26 mouse cellular contexts compared by ENCODE assay signal in the genomic region with DNA sequence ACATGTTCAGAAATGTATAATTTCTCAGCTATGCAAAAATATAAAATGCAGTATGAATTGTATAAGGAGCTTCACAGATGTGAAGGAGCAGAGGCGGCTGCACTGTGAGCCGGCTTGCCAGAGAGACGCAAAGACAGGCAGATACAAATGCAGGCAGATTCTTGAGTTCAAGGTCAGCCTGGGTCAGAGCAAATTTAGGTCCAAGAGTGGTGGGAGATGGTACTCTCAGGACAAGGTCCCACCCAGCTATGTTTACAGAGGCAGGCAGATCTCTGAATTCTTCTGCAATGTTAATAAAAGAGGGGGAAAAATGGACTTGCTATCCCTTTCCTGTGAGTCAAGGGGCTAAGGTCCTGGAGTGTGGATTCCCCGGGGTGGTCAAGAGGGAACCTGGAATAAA. TPM values are rescaled to one million over a fixed set of nuclear protein-coding genes. Genes with fewer than 3 reads are reported as not detected.
A peak's percentile ranks its signal among the peaks of the same experiment; 100 is the strongest.
DNase-seq lines count a peak whose midpoint lies in the region; ATAC-seq and TF ChIP-seq lines count a peak whose summit lies in the region.
"Had no signal": no experiment of that assay in that cellular context is flagged by ENCODE, and none has a peak within 500 bp of the region (broad histone marks: within the 10 kb centered on the region; RNA-seq: fewer than 3 reads in every experiment).

No protein-coding gene starts in this region.

- no peaks in the 10 kb centered on the region for H3K27me3 ChIP-seq in stomach, embryonic 15.5 days (replicated peaks)
- H3K27me3 ChIP-seq in stomach, postnatal 0 days (ENCODE audit: control insufficient read depth, insufficient read depth, low read length), result no peaks in the 10 kb centered on the region
- H3K27me3 ChIP-seq in kidney, embryonic 14.5 days (ENCODE audit: control insufficient read depth, insufficient read depth, low read length), result no peaks in the 10 kb centered on the region
- H3K27me3 ChIP-seq: embryonic facial prominence, embryonic 13.5 days; embryonic facial prominence, embryonic 15.5 days; forebrain, embryonic 12.5 days had no signal

- ATAC-seq in stomach, embryonic 15.5 days (ENCODE audit: insufficient read depth, low FRiP score, low read depth), result no peak
- no peak for ATAC-seq in stomach, postnatal 0 days (ENCODE audit: low FRiP score, low TSS enrichment)
- no peak for ATAC-seq in kidney, embryonic 14.5 days (ENCODE audit: low FRiP score, low TSS enrichment)
- ATAC-seq: activated CD4-positive, CD25-positive, alpha-beta regulatory T cell, adult 4 months; CD4-positive, CD25-positive, alpha-beta regulatory T cell, adult 4 months; forebrain, embryonic 14.5 days; forebrain, embryonic 16.5 days had no signal

- TF ChIP-seq EP300 in stomach, postnatal 0 days (optimal IDR thresholded peaks at IDR 0.05), result no peak

- DNase-seq in layer of hippocampus, adult 2 months (ENCODE audit: low spot score in 2 of 2), result no peak
- no peak for DNase-seq in layer of hippocampus, adult 9-10 months (ENCODE audit: low spot score)
- no peak for DNase-seq in stomach, postnatal 0 days (ENCODE audit: low spot score)
- DNase-seq: adrenal gland, adult 8-10 months; adrenal gland, postnatal 14 days; adrenal gland, postnatal 36 days; B cell, adult 2 months; cerebellum, adult 11 months; cerebellum, adult 18-20 months; cerebellum, adult 8-10 months; cerebellum, adult 9-11 months; cerebellum, postnatal 14 days; cerebellum, postnatal 36 days; embryo, embryonic 11 days had no signal

- H3K36me3 ChIP-seq in stomach, embryonic 15.5 days, result no peaks in the 10 kb centered on the region
- H3K36me3 ChIP-seq in stomach, postnatal 0 days (ENCODE audit: control insufficient read depth, insufficient read depth, low read length), result no peaks in the 10 kb centered on the region
- H3K36me3 ChIP-seq in kidney, embryonic 14.5 days (ENCODE audit: control insufficient read depth, insufficient read depth, low read length), result no peaks in the 10 kb centered on the region
- H3K36me3 ChIP-seq: embryonic facial prominence, embryonic 13.5 days; embryonic facial prominence, embryonic 15.5 days; forebrain, embryonic 10.5 days; forebrain, embryonic 12.5 days had no signal

- WGBS in stomach, embryonic 15.5 days, result 61% methylated on average over 4 of the region's 4 CpGs
- WGBS in stomach, postnatal 0 days, result 56% methylated on average over 4 of the region's 4 CpGs
- 84% methylated on average over 4 of the region's 4 CpGs for WGBS in kidney, embryonic 14.5 days

- no peak overlapping the region for H3K4me3 ChIP-seq in layer of hippocampus, adult 2 months
- H3K4me3 ChIP-seq in stomach, embryonic 15.5 days (replicated peaks), result no peak overlapping the region
- H3K4me3 ChIP-seq in stomach, postnatal 0 days (ENCODE audit: low read depth, low read length), result no peak overlapping the region
- no peak overlapping the region for H3K4me3 ChIP-seq in kidney, embryonic 14.5 days (ENCODE audit: low read length)
- H3K4me3 ChIP-seq: embryonic facial prominence, embryonic 13.5 days; embryonic facial prominence, embryonic 15.5 days; erythroblast, embryonic 14.5 days; forebrain, embryonic 10.5 days; forebrain, embryonic 12.5 days had no signal

- H3K4me1 ChIP-seq in stomach, embryonic 15.5 days, result peaks cover 35% of the 10 kb centered on the region
- H3K4me1 ChIP-seq in stomach, postnatal 0 days (replicated peaks; ENCODE audit: control insufficient read depth, insufficient read depth), result peaks cover 7% of the 10 kb centered on the region; the same call in 1 of the 2 replicates
- H3K4me1 ChIP-seq in kidney, embryonic 14.5 days (ENCODE audit: control insufficient read depth, insufficient read depth, low read length), result peaks cover 7% of the 10 kb centered on the region; the same call in 1 of the 2 replicates

- no peak overlapping the region for H3K4me2 ChIP-seq in stomach, embryonic 15.5 days
- H3K4me2 ChIP-seq in stomach, postnatal 0 days (replicated peaks; ENCODE audit: low read depth), result no peak overlapping the region
- no peak overlapping the region for H3K4me2 ChIP-seq in kidney, embryonic 14.5 days (replicated peaks; ENCODE audit: low read depth, low read length)
- H3K4me2 ChIP-seq: embryonic facial prominence, embryonic 13.5 days; embryonic facial prominence, embryonic 15.5 days; forebrain, embryonic 12.5 days had no signal

- no peaks in the 10 kb centered on the region for H3K9me3 ChIP-seq in stomach, embryonic 15.5 days
- no peaks in the 10 kb centered on the region for H3K9me3 ChIP-seq in stomach, postnatal 0 days (ENCODE audit: control insufficient read depth, low read length)
- no peaks in the 10 kb centered on the region for H3K9me3 ChIP-seq in kidney, embryonic 14.5 days (ENCODE audit: control insufficient read depth, low read length)
- H3K9me3 ChIP-seq: embryonic facial prominence, embryonic 13.5 days; embryonic facial prominence, embryonic 15.5 days; forebrain, embryonic 10.5 days; forebrain, embryonic 12.5 days had no signal

- H3K27ac ChIP-seq in layer of hippocampus, adult 2 months, result peak overlapping the region; percentile 53; the same call in 1 of the 2 replicates
- H3K27ac ChIP-seq in stomach, embryonic 15.5 days, result 0 out of 2 replicates have a peak overlapping the region, but pooled peaks have one; percentile 0
- H3K27ac ChIP-seq in stomach, postnatal 0 days (replicated peaks), result no peak overlapping the region
- H3K27ac ChIP-seq in kidney, embryonic 14.5 days (ENCODE audit: low read depth, low read length), result no peak overlapping the region
- H3K27ac ChIP-seq: embryonic facial prominence, embryonic 13.5 days; embryonic facial prominence, embryonic 15.5 days; forebrain, embryonic 10.5 days; forebrain, embryonic 12.5 days had no signal

- TF ChIP-seq CTCF in layer of hippocampus, adult 2 months (conservative IDR thresholded peaks at IDR 0.05), result no peak
- TF ChIP-seq CTCF in stomach, postnatal 0 days (IDR thresholded peaks at IDR 0.05; ENCODE audit: low read depth), result no peak

- no peak overlapping the region for H3K9ac ChIP-seq in stomach, embryonic 15.5 days
- H3K9ac ChIP-seq in stomach, postnatal 0 days (ENCODE audit: low read length), result no peak overlapping the region
- no peak overlapping the region for H3K9ac ChIP-seq in kidney, embryonic 14.5 days (ENCODE audit: low read depth, low read length)
- H3K9ac ChIP-seq: embryonic facial prominence, embryonic 13.5 days; embryonic facial prominence, embryonic 15.5 days; forebrain, embryonic 12.5 days had no signal

RNA-seq across cellular contexts. Expression of a gene that starts 34.6 kb away (rescaled TPM):
- 1 to 10 TPM; 2.8 to 3.1 TPM for total RNA-seq in layer of hippocampus, adult 2 months (2021)
- polyA plus RNA-seq in stomach, embryonic 15.5 days (2015; fragmentation: Nextera tagmentation; extraction: Ambion mirVana), result 3.6 and 3.7 TPM in 2 replicates
- 1.4 and 1.5 TPM in 2 replicates for polyA plus RNA-seq in stomach, postnatal 0 days (2015; fragmentation: Nextera tagmentation; extraction: Ambion mirVana)
- 5.4 and 8.2 TPM in 2 replicates for polyA plus RNA-seq in kidney, embryonic 14.5 days (2014; fragmentation: Nextera tagmentation; extraction: Ambion mirVana)
- total RNA-seq: CH12.LX had no signal
- polyA plus RNA-seq: erythroblast, embryonic 14.5 days had no signal

RNA-seq across cellular contexts. Expression of a gene that starts 47.2 kb away (rescaled TPM):
- 1 to 10 TPM; 5.9 to 6.1 TPM for total RNA-seq in layer of hippocampus, adult 2 months (2021)
- 3.2 TPM in 2 replicates for polyA plus RNA-seq in stomach, embryonic 15.5 days (2015; fragmentation: Nextera tagmentation; extraction: Ambion mirVana)
- polyA plus RNA-seq in stomach, postnatal 0 days (2015; fragmentation: Nextera tagmentation; extraction: Ambion mirVana), result 4.3 and 4.5 TPM in 2 replicates
- 0.55 and 1.1 TPM in 2 replicates for polyA plus RNA-seq in kidney, embryonic 14.5 days (2014; fragmentation: Nextera tagmentation; extraction: Ambion mirVana)

Comparison
In these comparisons a context has a peak if more than half of its experiments do, and no peak if none do; other contexts are left out.
1. H3K27ac ChIP-seq: peak in layer of hippocampus, adult 2 months (single experiment) and stomach, embryonic 15.5 days (single experiment); none in stomach, postnatal 0 days (single experiment) and kidney, embryonic 14.5 days (single experiment).